7 mouse cellular contexts compared by ENCODE assay signal in genomic region chr6:134700451-134701210, GRCm38 (mm10).
DNase-seq lines count a peak whose midpoint lies in the region; ATAC-seq lines count a peak whose summit lies in the region.

No protein-coding gene starts in this region.

- WGBS in embryonic facial prominence, embryonic 14.5 days = 60% methylated on average over 8 of the region's 8 CpGs

- no peak overlapping the region for H3K9ac ChIP-seq in embryonic facial prominence, embryonic 14.5 days (ENCODE audit: low read depth, low read length)

- no peak overlapping the region for H3K4me3 ChIP-seq in embryonic facial prominence, embryonic 14.5 days (ENCODE audit: low read depth, low read length)

- H3K36me3 ChIP-seq in embryonic facial prominence, embryonic 14.5 days (ENCODE audit: control insufficient read depth, insufficient read depth, low read length) = no peaks in the 10 kb centered on the region

- H3K4me2 ChIP-seq in embryonic facial prominence, embryonic 14.5 days (ENCODE audit: low read depth, low read length) = no peak overlapping the region

- peak; percentile 62 for DNase-seq in 3T3-L1 (ENCODE audit: low read depth, low spot score)
- peak; percentile 22 for DNase-seq in A20 (ENCODE audit: low read depth, low spot score)
- DNase-seq in embryonic facial prominence, embryonic 14.5 days (ENCODE audit: low spot score) = peak; percentile 59
- peak; percentile 26 for DNase-seq in kidney, postnatal 10 days
- no peak for DNase-seq in cerebellum, postnatal 4 days (ENCODE audit: low spot score in 2 of 2)
- DNase-seq in cerebellum, adult 11-12 months = no peak

- peaks cover 1% of the 10 kb centered on the region for H3K4me1 ChIP-seq in embryonic facial prominence, embryonic 14.5 days (ENCODE audit: control insufficient read depth, insufficient read depth, low read length)

- peak; percentile 58; the same call in 1 of the 2 replicates for ATAC-seq in embryonic facial prominence, embryonic 14.5 days (ENCODE audit: low read depth)
- peak; percentile 96 for ATAC-seq in megakaryocyte progenitor cell, adult 5-6 weeks (replicated peaks; ENCODE audit: poor library complexity)

- no peaks in the 10 kb centered on the region for H3K9me3 ChIP-seq in embryonic facial prominence, embryonic 14.5 days (ENCODE audit: control insufficient read depth, low read length)

- H3K27me3 ChIP-seq in embryonic facial prominence, embryonic 14.5 days (replicated peaks; ENCODE audit: control insufficient read depth, insufficient read depth, low read length) = no peaks in the 10 kb centered on the region

- H3K27ac ChIP-seq in embryonic facial prominence, embryonic 14.5 days (replicated peaks; ENCODE audit: low read depth, low read length) = peak overlapping the region; percentile 44; the same call in 1 of the 2 replicates

Comparison
In these comparisons a context has a peak if more than half of its experiments do, and no peak if none do; other contexts are left out.
1. DNase-seq: peak in 3T3-L1 (single experiment), A20 (single experiment), embryonic facial prominence, embryonic 14.5 days (single experiment) and kidney, postnatal 10 days (single experiment); none in cerebellum, postnatal 4 days (0 of 2) and cerebellum, adult 11-12 months (single experiment).